Mouse (Mus musculus) midbrain, postnatal 0 days (tissue): ENCODE results near the gene Wdr82. TPM values are rescaled to one million over a fixed set of nuclear protein-coding genes. Genes with fewer than 3 reads are reported as not detected.

ENCODE experiments used
- ATAC-seq: fragments of 200-750 bp; cut with Nextera tagmentation; 2 replicates; pipeline ENCODE4 v1.8.0; 2017; ENCODE audit warnings: moderate number of reproducible peaks, mild to moderate bottlenecking, moderate TSS enrichment, moderate library complexity; ENCODE audit not compliant: low FRiP score
- DNase-seq: peaks from one replicate; pipeline ENCODE4 v3.0.0-alpha.2; 2015; ENCODE audit warnings: low spot score
- H3K27ac ChIP-seq: fragments of 300-500 bp; sonication (generic); 2 replicates; pipeline ENCODE4 v1.5.1; 2014; ENCODE audit warnings: low read depth, mild to moderate bottlenecking, low read length, mixed read lengths
- H3K27me3 ChIP-seq: fragments of 300-500 bp; sonication (generic); 2 replicates; pipeline ENCODE4 v1.6.1; 2014; ENCODE audit warnings: low read length, control low read depth, mixed read lengths; ENCODE audit not compliant: insufficient read depth
- H3K36me3 ChIP-seq: fragments of 300-500 bp; sonication (generic); 2 replicates; pipeline ENCODE4 v1.6.1; 2014; ENCODE audit warnings: low read length, control low read depth, mixed read lengths; ENCODE audit not compliant: insufficient read depth
- H3K4me1 ChIP-seq: fragments of 300-500 bp; sonication (generic); 2 replicates; pipeline ENCODE4 v1.6.1; 2014; ENCODE audit warnings: mild to moderate bottlenecking, control low read depth, antibody characterized with exemption, low read length, mixed read lengths; ENCODE audit not compliant: insufficient read depth
- H3K4me2 ChIP-seq: fragments of 300-500 bp; sonication (generic); 2 replicates; pipeline ENCODE4 v1.6.1; 2014; ENCODE audit warnings: low read depth, mild to moderate bottlenecking, low read length, mixed read lengths; ENCODE audit not compliant: poor library complexity, severe bottlenecking
- H3K4me3 ChIP-seq: fragments of 300-500 bp; sonication (generic); 2 replicates; pipeline ENCODE4 v1.5.1; 2014; ENCODE audit warnings: low read depth, mild to moderate bottlenecking, low read length, moderate library complexity
- H3K9ac ChIP-seq: fragments of 300-500 bp; sonication (generic); replicated peaks from 2 replicates; pipeline ENCODE4 v1.6.1; 2014; ENCODE audit warnings: mild to moderate bottlenecking, low read length, moderate library complexity, mixed read lengths; ENCODE audit not compliant: poor library complexity, severe bottlenecking
- H3K9me3 ChIP-seq: fragments of 300-500 bp; sonication (generic); 2 replicates; pipeline ENCODE4 v1.6.1; 2016; ENCODE audit warnings: low read length, control low read depth
- CTCF ChIP-seq: IDR thresholded peaks from 2 replicates; pipeline ENCODE4 v1.5.1; 2016; ENCODE audit warnings: antibody characterized with exemption, mild to moderate bottlenecking
- WGBS: fragments of 180-500 bp; shearing (Covaris S2); extraction: QIAGEN DNeasy Blood & Tissue Kit; methylation state at CpG from one replicate; pipeline ENCODE4 v1.1.7; 2014; 5-methylcytosine and 5-hydroxymethylcytosine counted together
- polyA plus RNA-seq: library from polyadenylated mRNA; unstranded; fragments of >200 nt; fragmentation: Nextera tagmentation; extraction: Ambion mirVana; gene quantifications from 2 replicates; pipeline ENCODE4 v1.2.1, GENCODE M21; 2015
- total RNA-seq: library from RNA; depleted of rRNA; stranded (reverse); fragments of >200 nt; gene quantifications from 2 replicates; pipeline ENCODE4 v1.2.3, GENCODE M21; 2014

Wdr82 gene
- total and polyA plus RNA-seq, 2 experiments from 2014 or later, result 31.7 to 245 TPM

GRCm38 (mm10) chr9:106158037-106158491 lies 12.7 kb upstream of the Wdr82 start, which contains the start of gene Glyctk:
Gene Glyctk (minus strand): TSS chr9:106158138.
- no peaks in the 10 kb centered on the region for H3K9me3 ChIP-seq
- no peak within 1 kb of the TSS for H3K4me2 ChIP-seq
- no peak within 1 kb of the TSS for H3K4me3 ChIP-seq
- DNase-seq, result no peak
- H3K36me3 ChIP-seq, result 0 out of 2 replicates have a peak, but pooled peaks cover 4% of the 10 kb centered on the region
- H3K4me1 ChIP-seq, result no peaks in the 10 kb centered on the region; the same call in 1 of the 2 replicates
- ATAC-seq, result no peak
- H3K27ac ChIP-seq, result no peak within 1 kb of the TSS
- no peak for TF ChIP-seq CTCF
- WGBS, result 79% methylated on average over 6 of the region's 6 CpGs
- no peaks in the 10 kb centered on the region for H3K27me3 ChIP-seq
- no peak within 1 kb of the TSS for H3K9ac ChIP-seq

- Histone ChIP-seq H3K4me1 (no peaks in the 10 kb centered on the region; the same call in 1 of the 2 replicates), H3K9ac (no peak overlapping the region), H3K36me3 (no peaks in the 10 kb centered on the region), H3K27me3 (no peaks in the 10 kb centered on the region), H3K9me3 (no peaks in the 10 kb centered on the region), H3K4me3 (peak overlapping the region; percentile 45; the same call in 1 of the 2 replicates), H3K27ac (no peak overlapping the region), H3K4me2 (peak overlapping the region; percentile 50)
- DNase-seq, result no peak
- WGBS, result 77% methylated on average over 9 of the region's 9 CpGs
- no peak for ATAC-seq
- no peak for TF ChIP-seq CTCF
Observed at GRCm38 (mm10) chr9:106159237-106159636, 11.5 kb upstream of the Wdr82 start.

- H3K4me1 ChIP-seq, result no peaks in the 10 kb centered on the region; the same call in 1 of the 2 replicates
- ATAC-seq, result peak; percentile 75
- 2% methylated on average over 24 of the region's 24 CpGs for WGBS
- peak overlapping the region; percentile 50 for H3K4me2 ChIP-seq
- DNase-seq, result peak; percentile 97
- H3K27ac ChIP-seq, result peak overlapping the region; percentile 95
- H3K36me3 ChIP-seq, result no peaks in the 10 kb centered on the region
- no peaks in the 10 kb centered on the region for H3K27me3 ChIP-seq
- peak overlapping the region; percentile 66 for H3K9ac ChIP-seq
- TF ChIP-seq CTCF, result no peak
- H3K4me3 ChIP-seq, result peak overlapping the region; percentile 45
- no peaks in the 10 kb centered on the region for H3K9me3 ChIP-seq
Observed at GRCm38 (mm10) chr9:106159784-106160301, 10.9 kb upstream of the Wdr82 start.

GRCm38 (mm10) chr9:106160426-106160825 lies 10.3 kb upstream of the Wdr82 start:
- no peak for TF ChIP-seq CTCF
- peak overlapping the region; percentile 95 for H3K27ac ChIP-seq
- H3K36me3 ChIP-seq, result no peaks in the 10 kb centered on the region
- H3K4me3 ChIP-seq, result peak overlapping the region; percentile 45
- no peak for DNase-seq
- H3K4me1 ChIP-seq, result no peaks in the 10 kb centered on the region; the same call in 1 of the 2 replicates
- peak overlapping the region; percentile 50 for H3K4me2 ChIP-seq
- no peaks in the 10 kb centered on the region for H3K9me3 ChIP-seq
- H3K9ac ChIP-seq, result peak overlapping the region; percentile 66; the same call in 1 of the 2 replicates
- 45% methylated on average over 5 of the region's 5 CpGs for WGBS
- no peaks in the 10 kb centered on the region for H3K27me3 ChIP-seq
- no peak for ATAC-seq

- WGBS, result 79% methylated on average over 2 of the region's 2 CpGs
- Histone ChIP-seq H3K9ac (no peak overlapping the region), H3K27me3 (no peaks in the 10 kb centered on the region), H3K4me2 (no peak overlapping the region), H3K27ac (no peak overlapping the region), H3K9me3 (no peaks in the 10 kb centered on the region), H3K4me3 (no peak overlapping the region), H3K36me3 (no peaks in the 10 kb centered on the region), H3K4me1 (0 out of 2 replicates have a peak, but pooled peaks cover 4% of the 10 kb centered on the region)
- ATAC-seq, result no peak
- no peak for TF ChIP-seq CTCF
- no peak for DNase-seq
Observed at GRCm38 (mm10) chr9:106166709-106167108, 4.0 kb upstream of the Wdr82 start.

GRCm38 (mm10) chr9:106167241-106167640 lies 3.5 kb upstream of the Wdr82 start:
- H3K27me3 ChIP-seq, result no peaks in the 10 kb centered on the region
- no peak for ATAC-seq
- no peak for TF ChIP-seq CTCF
- no peaks in the 10 kb centered on the region for H3K36me3 ChIP-seq
- 0 out of 2 replicates have a peak, but pooled peaks cover 4% of the 10 kb centered on the region for H3K4me1 ChIP-seq
- 76% methylated on average over 3 of the region's 3 CpGs for WGBS
- no peak overlapping the region for H3K27ac ChIP-seq
- H3K9ac ChIP-seq, result no peak overlapping the region
- H3K9me3 ChIP-seq, result no peaks in the 10 kb centered on the region
- DNase-seq, result no peak
- no peak overlapping the region for H3K4me3 ChIP-seq
- no peak overlapping the region for H3K4me2 ChIP-seq
